Mouse (Mus musculus): ENCODE measurements around the gene Rnf31.

DNA sequence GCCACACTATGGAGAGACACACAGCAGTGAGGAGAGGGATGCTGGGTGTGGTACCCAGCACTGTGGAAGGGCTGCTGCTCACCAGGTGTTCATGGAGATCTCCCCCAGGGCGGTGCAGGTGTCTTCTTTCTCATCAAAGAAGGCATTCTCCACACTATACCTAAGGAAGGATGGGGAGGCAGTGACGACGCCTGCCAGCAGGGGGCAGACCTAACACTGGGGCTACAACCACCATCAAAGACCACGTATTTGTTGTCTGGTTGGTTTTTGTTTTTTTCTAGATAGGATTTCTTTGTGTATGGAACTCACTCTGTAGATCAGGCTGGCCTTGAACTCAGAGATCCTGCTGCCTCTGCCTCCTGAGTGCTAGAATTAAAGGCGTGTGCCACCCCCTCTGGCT, 37.8 kb downstream of the Rnf31 start:
- TF ChIP-seq MAX (IDR thresholded peaks at IDR 0.05; ENCODE audit: low read length) = no peak
- TF ChIP-seq EP300 (IDR thresholded peaks at IDR 0.05; ENCODE audit: low read depth in 1 of 2, low read length in 2 of 2) = no peak
- peak; percentile 76 to 94 (median 87) for TF ChIP-seq CTCF (IDR thresholded peaks at IDR 0.05 in 2 of 3, conservative IDR thresholded peaks at IDR 0.05 in 1 of 3; ENCODE audit: control insufficient read depth in 1 of 3, insufficient read depth in 1 of 3, low read depth in 2 of 3, low read length in 3 of 3, poor library complexity in 1 of 3, severe bottlenecking in 1 of 3)
- TF ChIP-seq MAFK (IDR thresholded peaks at IDR 0.05; ENCODE audit: borderline replicate concordance, low read depth, low read length) = no peak
- no peak for TF ChIP-seq HCFC1 (IDR thresholded peaks at IDR 0.05; ENCODE audit: low read depth, low read length)
- TF ChIP-seq NRF1 (IDR thresholded peaks at IDR 0.05; ENCODE audit: insufficient read depth, low read depth, low read length, poor library complexity, severe bottlenecking) = no peak
- TF ChIP-seq CHD1 (IDR thresholded peaks at IDR 0.05; ENCODE audit: low read depth, low read length) = no peak
- TF ChIP-seq ETS1 (IDR thresholded peaks at IDR 0.05; ENCODE audit: low read depth, low read length) = no peak
- TF ChIP-seq POLR2AphosphoS5 (IDR thresholded peaks at IDR 0.05; ENCODE audit: borderline replicate concordance, low read depth, low read length) = no peak
- no peak for TF ChIP-seq MAZ (IDR thresholded peaks at IDR 0.05; ENCODE audit: low read depth, low read length)
